Mouse (Mus musculus) embryonic facial prominence, embryonic 11.5 days (tissue): ENCODE results near the gene Ndufv2. TPM values are rescaled to one million over a fixed set of nuclear protein-coding genes. Genes with fewer than 3 reads are reported as not detected.
"Not testable (repeated sequence)": the region's sequence is repeated elsewhere in the genome, so short reads cannot be mapped to it uniquely, and the experiment has no call there.

Source experiments
- ATAC-seq: fragments of 200-750 bp; cut with Nextera tagmentation; replicated peaks from 2 replicates; pipeline ENCODE4 v1.8.0; 2017; ENCODE audit warnings: low read depth; ENCODE audit not compliant: insufficient number of reproducible peaks, low FRiP score, low TSS enrichment
- DNase-seq: peaks from one replicate; pipeline ENCODE4 v3.0.0-alpha.2; 2015; ENCODE audit warnings: low spot score
- H3K27ac ChIP-seq: fragments of 300-500 bp; sonication (generic); replicated peaks from 2 replicates; pipeline ENCODE4 v1.5.1; 2014; ENCODE audit warnings: mild to moderate bottlenecking, low read depth, low read length, control low read depth
- H3K27me3 ChIP-seq: fragments of 300-500 bp; sonication (generic); 2 replicates; pipeline ENCODE4 v1.6.1; 2014; ENCODE audit warnings: mild to moderate bottlenecking, low read length, moderate library complexity, mixed read lengths; ENCODE audit not compliant: control insufficient read depth, insufficient read depth
- H3K36me3 ChIP-seq: fragments of 300-500 bp; sonication (generic); replicated peaks from 2 replicates; pipeline ENCODE4 v1.6.1; 2014; ENCODE audit warnings: low read depth, mild to moderate bottlenecking, low read length, moderate library complexity, mixed read lengths; ENCODE audit not compliant: control insufficient read depth, insufficient read depth
- H3K4me1 ChIP-seq: fragments of 300-500 bp; sonication (generic); 2 replicates; pipeline ENCODE4 v1.6.1; 2014; ENCODE audit warnings: low read length, mixed read lengths; ENCODE audit not compliant: control insufficient read depth, insufficient read depth
- H3K4me2 ChIP-seq: fragments of 300-500 bp; sonication (generic); 2 replicates; pipeline ENCODE4 v1.6.1; 2014; ENCODE audit warnings: low read depth, mild to moderate bottlenecking, control low read depth, low read length, moderate library complexity
- H3K4me3 ChIP-seq: fragments of 300-500 bp; sonication (generic); 2 replicates; pipeline ENCODE4 v1.5.1; 2014; ENCODE audit warnings: low read depth, low read length, control low read depth
- H3K9ac ChIP-seq: fragments of 300-500 bp; sonication (generic); replicated peaks from 2 replicates; pipeline ENCODE4 v1.6.1; 2014; ENCODE audit warnings: mild to moderate bottlenecking, control low read depth, low read length
- H3K9me3 ChIP-seq: fragments of 300-500 bp; sonication (generic); replicated peaks from 2 replicates; pipeline ENCODE4 v1.6.1; 2016; ENCODE audit warnings: mild to moderate bottlenecking, low read length, inconsistent platforms, mixed read lengths; ENCODE audit not compliant: control insufficient read depth
- WGBS: fragments of 180-500 bp; shearing (Covaris S2); extraction: QIAGEN DNeasy Blood & Tissue Kit; methylation state at CpG from one replicate; pipeline ENCODE4 v1.1.7; 2014; 5-methylcytosine and 5-hydroxymethylcytosine counted together
- polyA plus RNA-seq: library from polyadenylated mRNA; unstranded; fragments of >200 nt; fragmentation: Nextera tagmentation; extraction: Ambion mirVana; gene quantifications from 2 replicates; pipeline ENCODE4 v1.2.1, GENCODE M21; 2014

The Ndufv2 gene
- polyA plus RNA-seq, 1 experiment from 2014 or later: 342 TPM

- no peak overlapping the region for H3K4me2 ChIP-seq
- no peaks in the 10 kb centered on the region for H3K36me3 ChIP-seq
- H3K4me1 ChIP-seq: no peaks in the 10 kb centered on the region
- H3K9ac ChIP-seq: no peak overlapping the region
- no peak overlapping the region for H3K27ac ChIP-seq
- no peak for DNase-seq
- no peak for ATAC-seq
- H3K27me3 ChIP-seq: no peaks in the 10 kb centered on the region
- H3K4me3 ChIP-seq: no peak overlapping the region
- H3K9me3 ChIP-seq: no peaks in the 10 kb centered on the region
- 80% methylated on average over 2 of the region's 2 CpGs for WGBS
Observed at GRCm38 (mm10) chr17:66057145-66057544, 44.2 kb downstream of the Ndufv2 start.

- DNase-seq: no peak
- Histone ChIP-seq H3K4me2 (no peak overlapping the region), H3K9me3 (no peaks in the 10 kb centered on the region), H3K4me3 (no peak overlapping the region), H3K27ac (no peak overlapping the region), H3K9ac (no peak overlapping the region), H3K27me3 (no peaks in the 10 kb centered on the region), H3K4me1 (no peaks in the 10 kb centered on the region), H3K36me3 (no peaks in the 10 kb centered on the region)
- ATAC-seq: no peak
- 73% methylated on average over 4 of the region's 4 CpGs for WGBS
Observed at GRCm38 (mm10) chr17:66053349-66053748, 48.0 kb downstream of the Ndufv2 start.

GRCm38 (mm10) chr17:66048795-66049194, 52.6 kb downstream of the Ndufv2 start:
- no peak overlapping the region for H3K27ac ChIP-seq
- ATAC-seq (no peak), DNase-seq (no peak)

GRCm38 (mm10) chr17:66048199-66048598, 53.2 kb downstream of the Ndufv2 start:
- Histone ChIP-seq H3K9ac (no peak overlapping the region), H3K27ac (no peak overlapping the region), H3K4me1 (no peaks in the 10 kb centered on the region), H3K4me2 (no peak overlapping the region), H3K27me3 (no peaks in the 10 kb centered on the region), H3K36me3 (no peaks in the 10 kb centered on the region), H3K4me3 (no peak overlapping the region), H3K9me3 (no peaks in the 10 kb centered on the region)
- ATAC-seq (no peak), DNase-seq (no peak)
- 64% methylated on average over 5 of the region's 5 CpGs for WGBS

More at GRCm38 (mm10) chr17:66048795-66049194, 52.6 kb downstream of the Ndufv2 start:
- H3K4me2 ChIP-seq: no peak overlapping the region
- WGBS: 88% methylated on average over 4 of the region's 4 CpGs
- no peaks in the 10 kb centered on the region for H3K9me3 ChIP-seq
- no peaks in the 10 kb centered on the region for H3K36me3 ChIP-seq
- no peaks in the 10 kb centered on the region for H3K27me3 ChIP-seq
- H3K4me1 ChIP-seq: no peaks in the 10 kb centered on the region
- no peak overlapping the region for H3K9ac ChIP-seq
- no peak overlapping the region for H3K4me3 ChIP-seq

GRCm38 (mm10) chr17:66043679-66044078, 57.7 kb downstream of the Ndufv2 start:
- H3K27ac ChIP-seq, H3K4me1 ChIP-seq, H3K36me3 ChIP-seq, H3K4me3 ChIP-seq, H3K27me3 ChIP-seq, H3K9me3 ChIP-seq, H3K9ac ChIP-seq, DNase-seq, H3K4me2 ChIP-seq, ATAC-seq: not testable (repeated sequence)
- 90% methylated on average over 4 of the region's 4 CpGs for WGBS

GRCm38 (mm10) chr17:66041020-66041419, 60.3 kb downstream of the Ndufv2 start:
- H3K4me3 ChIP-seq: no peak overlapping the region
- DNase-seq (peak; percentile 8), ATAC-seq (no peak)
- H3K27me3 ChIP-seq: no peaks in the 10 kb centered on the region
- no peaks in the 10 kb centered on the region for H3K36me3 ChIP-seq
- WGBS: 82% methylated on average over 5 of the region's 5 CpGs
- H3K9ac ChIP-seq: no peak overlapping the region
- no peak overlapping the region for H3K4me2 ChIP-seq
- H3K4me1 ChIP-seq: no peaks in the 10 kb centered on the region
- H3K9me3 ChIP-seq: no peaks in the 10 kb centered on the region
- no peak overlapping the region for H3K27ac ChIP-seq

GRCm38 (mm10) chr17:66033239-66033638, 68.1 kb downstream of the Ndufv2 start:
- no peak overlapping the region for H3K27ac ChIP-seq
- no peaks in the 10 kb centered on the region for H3K27me3 ChIP-seq
- DNase-seq (no peak), ATAC-seq (no peak)
- H3K9ac ChIP-seq: no peak overlapping the region
- H3K4me1 ChIP-seq: no peaks in the 10 kb centered on the region
- H3K9me3 ChIP-seq: no peaks in the 10 kb centered on the region
- WGBS: 91% methylated on average over 5 of the region's 5 CpGs
- H3K4me2 ChIP-seq: no peak overlapping the region
- no peak overlapping the region for H3K4me3 ChIP-seq
- H3K36me3 ChIP-seq: no peaks in the 10 kb centered on the region

- ATAC-seq (no peak), DNase-seq (no peak)
- no peaks in the 10 kb centered on the region for H3K4me1 ChIP-seq
- H3K27ac ChIP-seq: no peak overlapping the region
- no peaks in the 10 kb centered on the region for H3K27me3 ChIP-seq
- no peaks in the 10 kb centered on the region for H3K9me3 ChIP-seq
- no peaks in the 10 kb centered on the region for H3K36me3 ChIP-seq
- no peak overlapping the region for H3K4me2 ChIP-seq
- WGBS: 87% methylated on average over 5 of the region's 5 CpGs
- H3K4me3 ChIP-seq: no peak overlapping the region
- no peak overlapping the region for H3K9ac ChIP-seq
Observed at GRCm38 (mm10) chr17:66031991-66032390, 69.4 kb downstream of the Ndufv2 start.
